ENCODE assay signal across 9 mouse cellular contexts in genomic region chr4:21712147-21712546, GRCm38 (mm10). TPM values are rescaled to one million over a fixed set of nuclear protein-coding genes. Genes with fewer than 3 reads are reported as not detected.
DNase-seq lines count a peak whose midpoint lies in the region; ATAC-seq and TF ChIP-seq lines count a peak whose summit lies in the region.
"Had no signal": no experiment of that assay in that cellular context is flagged by ENCODE, and none has a peak within 500 bp of the region (broad histone marks: within the 10 kb centered on the region; RNA-seq: fewer than 3 reads in every experiment).

No protein-coding gene starts in this region.

- H3K36me3 ChIP-seq in heart, embryonic 16.5 days (ENCODE audit: control insufficient read depth, insufficient read depth), result no peaks in the 10 kb centered on the region
- H3K36me3 ChIP-seq in kidney, postnatal 0 days (ENCODE audit: insufficient read depth, low read length), result no peaks in the 10 kb centered on the region

- peak; percentile 95 for ATAC-seq in heart, embryonic 16.5 days (replicated peaks; ENCODE audit: extremely low read depth, insufficient read depth, low FRiP score)
- peak; percentile 96 for ATAC-seq in kidney, postnatal 0 days (replicated peaks; ENCODE audit: low FRiP score, low read depth)

- WGBS in heart, embryonic 16.5 days, result 2% methylated on average over 13 of the region's 13 CpGs
- 4% methylated on average over 13 of the region's 13 CpGs for WGBS in kidney, postnatal 0 days

- no peak overlapping the region for H3K4me2 ChIP-seq in heart, embryonic 16.5 days (ENCODE audit: low read depth, low read length)
- no peak overlapping the region for H3K4me2 ChIP-seq in kidney, postnatal 0 days (ENCODE audit: low read length)

- no peak overlapping the region for H3K27ac ChIP-seq in heart, embryonic 16.5 days (ENCODE audit: low read length)
- H3K27ac ChIP-seq in kidney, postnatal 0 days, result no peak overlapping the region

- DNase-seq in B cell, adult 2 months, result peak; percentile 68 to 70
- DNase-seq in T-cell, adult 2 months (ENCODE audit: low spot score), result peak; percentile 34
- peak; percentile 73 for DNase-seq in fibroblast of lung, adult 2 months (ENCODE audit: low read depth)
- DNase-seq in kidney, postnatal 0 days (ENCODE audit: low spot score), result peak; percentile 98
- peak; percentile 78 for DNase-seq in lung, postnatal 36 days
- DNase-seq in retina, embryonic 14.5 days (ENCODE audit: low spot score), result peak; percentile 87
- DNase-seq in urinary bladder, postnatal 10 days (ENCODE audit: low spot score), result peak; percentile 48

- TF ChIP-seq CTCF in kidney, postnatal 0 days (IDR thresholded peaks at IDR 0.05; ENCODE audit: low read depth), result peak; percentile 19; the same call in 1 of the 2 replicates

- H3K27me3 ChIP-seq in heart, embryonic 16.5 days (ENCODE audit: control insufficient read depth, insufficient read depth, low read length), result no peaks in the 10 kb centered on the region; the same call in 1 of the 2 replicates
- no peaks in the 10 kb centered on the region for H3K27me3 ChIP-seq in kidney, postnatal 0 days (ENCODE audit: insufficient read depth, low read length)

- H3K9ac ChIP-seq in heart, embryonic 16.5 days (ENCODE audit: low read length), result no peak overlapping the region
- H3K9ac ChIP-seq in kidney, postnatal 0 days (ENCODE audit: low read depth, low read length), result no peak overlapping the region

- peaks cover 2% of the 10 kb centered on the region; the same call in 1 of the 2 replicates for H3K4me1 ChIP-seq in heart, embryonic 16.5 days (ENCODE audit: control insufficient read depth, insufficient read depth, low read length)
- no peaks in the 10 kb centered on the region for H3K4me1 ChIP-seq in kidney, postnatal 0 days (replicated peaks; ENCODE audit: insufficient read depth, low read length)

- no peaks in the 10 kb centered on the region for H3K9me3 ChIP-seq in heart, embryonic 16.5 days (replicated peaks; ENCODE audit: control insufficient read depth, low read length)
- H3K9me3 ChIP-seq in kidney, postnatal 0 days (replicated peaks; ENCODE audit: low read length), result no peaks in the 10 kb centered on the region

- no peak overlapping the region for H3K4me3 ChIP-seq in heart, embryonic 16.5 days (ENCODE audit: low read length)
- no peak overlapping the region for H3K4me3 ChIP-seq in kidney, postnatal 0 days (replicated peaks; ENCODE audit: low read depth, low read length)
- H3K4me3 ChIP-seq: erythroblast, embryonic 14.5 days had no signal

RNA-seq across cellular contexts. Expression of gene Ccnc, which starts 15.4 kb away (rescaled TPM):
- 24.6 and 29.2 TPM in 2 replicates for polyA plus RNA-seq in heart, embryonic 16.5 days (2015; fragmentation: Nextera tagmentation; extraction: Ambion mirVana)
- 37.4 and 40.2 TPM in 2 replicates for polyA plus RNA-seq in kidney, postnatal 0 days (2015; fragmentation: Nextera tagmentation; extraction: Ambion mirVana)

RNA-seq across cellular contexts. Expression of gene Prdm13, which starts 26.4 kb away (rescaled TPM):
- not detected in 2 replicates for polyA plus RNA-seq in heart, embryonic 16.5 days (2015; fragmentation: Nextera tagmentation; extraction: Ambion mirVana)
- not detected in 2 replicates for polyA plus RNA-seq in kidney, postnatal 0 days (2015; fragmentation: Nextera tagmentation; extraction: Ambion mirVana)
- polyA plus RNA-seq: erythroblast, embryonic 14.5 days had no signal

RNA-seq across cellular contexts. Expression of gene Usp45, which starts 54.8 kb away (rescaled TPM):
- polyA plus RNA-seq in heart, embryonic 16.5 days (2015; fragmentation: Nextera tagmentation; extraction: Ambion mirVana), result 6.2 and 6.4 TPM in 2 replicates
- polyA plus RNA-seq in kidney, postnatal 0 days (2015; fragmentation: Nextera tagmentation; extraction: Ambion mirVana), result 4.0 and 4.7 TPM in 2 replicates

RNA-seq across cellular contexts. Expression of gene Tstd3, which starts 54.9 kb away (rescaled TPM):
- polyA plus RNA-seq in heart, embryonic 16.5 days (2015; fragmentation: Nextera tagmentation; extraction: Ambion mirVana), result 17.4 and 19.7 TPM in 2 replicates
- 10.8 and 14.0 TPM in 2 replicates for polyA plus RNA-seq in kidney, postnatal 0 days (2015; fragmentation: Nextera tagmentation; extraction: Ambion mirVana)

Comparison
In these comparisons a context has a peak if more than half of its experiments do, and no peak if none do; other contexts are left out.
1. DNase-seq: peak in every context shown above with its lines; median percentile 98 in kidney, postnatal 0 days; 87 in retina, embryonic 14.5 days; 78 in lung, postnatal 36 days; 73 in fibroblast of lung, adult 2 months; 69 in B cell, adult 2 months; 48 in urinary bladder, postnatal 10 days; 34 in T-cell, adult 2 months.